Mouse (Mus musculus) thymus, adult 2 months (tissue): ENCODE measurements around the gene Atox1.

Experiments used
- CTCF ChIP-seq: fragments of 200-500 bp; IDR thresholded peaks from 2 replicates; pipeline ENCODE4 v1.5.1; 2012; ENCODE audit warnings: mild to moderate bottlenecking, control low read depth, low read length, moderate library complexity, borderline replicate concordance; ENCODE audit not compliant: control insufficient read depth, poor library complexity, insufficient read depth; ENCODE audit errors: extremely low read depth
- POLR2A ChIP-seq: fragments of 200-500 bp; IDR thresholded peaks from 2 replicates; pipeline ENCODE4 v1.6.1; 2012; ENCODE audit warnings: mild to moderate bottlenecking, low read length, control low read depth, moderate library complexity; ENCODE audit not compliant: control insufficient read depth, poor library complexity, insufficient read depth; ENCODE audit errors: extremely low read depth

DNA sequence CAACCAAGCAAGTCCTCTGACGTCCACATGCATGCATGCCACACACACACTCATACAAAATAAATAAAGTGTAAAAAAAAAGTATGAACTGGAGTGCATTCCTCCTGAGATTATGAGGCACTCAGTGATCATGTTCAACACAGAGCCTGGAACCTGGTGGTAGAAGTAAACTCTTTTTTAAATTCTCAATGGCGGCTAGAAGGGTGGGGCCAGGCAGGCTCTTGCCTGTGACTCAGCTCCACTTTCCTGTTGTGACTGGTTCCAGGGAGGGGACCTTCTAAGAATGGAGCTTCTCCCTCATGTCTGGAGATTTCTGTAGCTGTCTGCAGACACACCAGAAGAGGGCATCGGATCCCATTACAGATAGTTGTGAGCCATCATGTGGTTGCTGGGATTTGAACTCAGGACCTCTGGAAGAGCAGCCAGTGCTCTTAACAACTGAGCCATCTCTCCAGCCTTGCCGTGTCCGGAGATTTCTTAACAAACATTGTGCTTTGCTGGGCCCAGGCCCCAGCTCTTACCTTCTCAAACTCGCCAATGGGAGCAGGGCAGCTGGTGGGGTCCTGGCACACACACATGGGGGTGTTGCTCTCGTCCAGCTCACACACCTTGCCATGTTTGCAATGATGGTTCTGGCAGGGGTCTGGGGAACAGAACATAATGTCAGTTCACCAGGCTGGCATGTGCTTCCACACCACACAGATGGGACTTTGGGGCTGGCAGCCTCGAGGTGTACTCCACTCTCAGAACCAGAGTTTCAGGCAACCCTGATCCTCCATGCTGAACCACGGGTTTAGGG is 56.2 kb downstream of the Atox1 start:
- TF ChIP-seq CTCF (no peak), POLR2A (no peak)
